Mouse (Mus musculus): ENCODE data around the gene Rps2. TPM values are rescaled to one million over a fixed set of nuclear protein-coding genes. Genes with fewer than 3 reads are reported as not detected.
A peak's percentile ranks its signal among the peaks of the same experiment; 100 is the strongest.

The Rps2 gene
- polyA plus RNA-seq, 1 experiment from 2014 or later, result 856 TPM

DNA sequence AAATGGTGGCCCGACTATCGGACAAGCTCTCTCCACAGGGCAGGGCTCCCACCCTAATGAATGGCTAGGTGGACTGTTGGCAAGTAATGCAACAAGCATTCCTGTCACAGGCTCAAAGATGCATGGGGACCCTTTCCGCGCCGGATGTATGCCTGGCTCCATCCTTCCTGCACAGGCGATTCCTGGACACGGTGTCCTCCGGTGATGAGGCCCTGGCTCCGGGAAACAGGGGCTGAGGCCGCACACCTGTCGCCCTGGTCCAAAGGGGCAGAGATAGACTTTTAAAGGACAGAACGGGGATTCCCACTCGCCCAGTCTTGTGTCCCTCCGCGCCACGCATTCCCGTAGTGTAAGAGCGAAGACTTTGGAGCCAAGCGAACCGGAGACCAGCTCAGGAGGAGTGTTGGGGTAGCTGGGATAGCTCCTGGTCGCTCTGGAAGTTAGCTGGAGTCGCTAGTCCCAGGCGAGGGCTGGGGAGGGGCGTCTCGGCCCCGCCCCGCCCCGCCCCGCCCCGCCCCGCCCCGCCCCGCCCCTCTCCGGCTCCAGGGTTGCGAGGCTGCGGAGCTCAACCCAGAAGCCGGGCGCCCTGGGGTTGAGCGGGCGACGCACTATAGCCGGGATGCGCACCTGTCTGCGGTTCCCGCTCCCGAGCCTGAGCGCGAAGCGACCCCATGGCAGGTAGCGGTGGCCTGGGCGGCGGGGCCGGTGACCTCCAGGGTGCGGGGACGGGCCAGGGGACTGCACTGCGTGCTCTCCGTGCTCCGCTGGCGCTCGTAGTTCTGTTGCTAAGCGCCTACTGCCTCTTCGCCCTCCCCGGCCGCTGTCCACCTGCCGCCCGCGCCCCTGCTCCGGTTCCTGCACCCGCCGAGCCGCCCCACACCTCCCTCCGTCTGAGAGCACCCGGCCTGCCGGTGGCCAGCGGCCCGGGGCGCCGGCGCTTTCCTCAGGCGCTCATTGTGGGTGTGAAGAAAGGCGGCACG, 34.8 kb downstream of the Rps2 start, which contains the start of gene Hs3st6:
Gene Hs3st6 (plus strand): TSS at position 574 of the 980 bp plus-strand sequence.
- ATAC-seq, result peak; percentile 91
- TF ChIP-seq EP300 (IDR thresholded peaks at IDR 0.05; ENCODE audit: low read depth) (no peak), CTCF (IDR thresholded peaks at IDR 0.05; ENCODE audit: low read depth) (no peak)
- H3K9ac ChIP-seq (replicated peaks), result no peak within 1 kb of the TSS
- DNase-seq, result peak; percentile 66
- H3K27me3 ChIP-seq (ENCODE audit: insufficient read depth, low read length), result peaks cover 58% of the 10 kb centered on the region
- H3K9me3 ChIP-seq (ENCODE audit: low read length), result no peaks in the 10 kb centered on the region
- no peak within 1 kb of the TSS for H3K27ac ChIP-seq (ENCODE audit: low read depth)
- no peaks in the 10 kb centered on the region for H3K36me3 ChIP-seq (replicated peaks; ENCODE audit: insufficient read depth, low read length)
- H3K4me2 ChIP-seq (ENCODE audit: low read depth, low read length), result peak within 1 kb of the TSS; percentile 86
- H3K4me1 ChIP-seq (ENCODE audit: insufficient read depth), result peaks cover 14% of the 10 kb centered on the region
- WGBS (ENCODE audit: insufficient replicate concordance), result 1% methylated on average over 55 of the region's 82 CpGs
- H3K4me3 ChIP-seq (ENCODE audit: low read depth, low read length), result peak within 1 kb of the TSS; percentile 54

- WGBS (ENCODE audit: insufficient replicate concordance), result 88% methylated on average over 1 of the region's 1 CpGs
- Histone ChIP-seq H3K27ac (ENCODE audit: low read depth) (no peak overlapping the region), H3K36me3 (replicated peaks; ENCODE audit: insufficient read depth, low read length) (no peaks in the 10 kb centered on the region), H3K9me3 (ENCODE audit: low read length) (no peaks in the 10 kb centered on the region), H3K27me3 (ENCODE audit: insufficient read depth, low read length) (peaks cover 37% of the 10 kb centered on the region), H3K4me1 (ENCODE audit: insufficient read depth) (peaks cover 11% of the 10 kb centered on the region), H3K4me2 (ENCODE audit: low read depth, low read length) (no peak overlapping the region), H3K4me3 (ENCODE audit: low read depth, low read length) (no peak overlapping the region), H3K9ac (replicated peaks) (no peak overlapping the region)
- DNase-seq (no peak), ATAC-seq (no peak)
- TF ChIP-seq EP300 (IDR thresholded peaks at IDR 0.05; ENCODE audit: low read depth), result no peak
- TF ChIP-seq CTCF (IDR thresholded peaks at IDR 0.05; ENCODE audit: low read depth), result no peak
These were observed 39.5 kb downstream of the Rps2 start for GRCm38 (mm10) chr17:24757394-24757793.

DNA sequence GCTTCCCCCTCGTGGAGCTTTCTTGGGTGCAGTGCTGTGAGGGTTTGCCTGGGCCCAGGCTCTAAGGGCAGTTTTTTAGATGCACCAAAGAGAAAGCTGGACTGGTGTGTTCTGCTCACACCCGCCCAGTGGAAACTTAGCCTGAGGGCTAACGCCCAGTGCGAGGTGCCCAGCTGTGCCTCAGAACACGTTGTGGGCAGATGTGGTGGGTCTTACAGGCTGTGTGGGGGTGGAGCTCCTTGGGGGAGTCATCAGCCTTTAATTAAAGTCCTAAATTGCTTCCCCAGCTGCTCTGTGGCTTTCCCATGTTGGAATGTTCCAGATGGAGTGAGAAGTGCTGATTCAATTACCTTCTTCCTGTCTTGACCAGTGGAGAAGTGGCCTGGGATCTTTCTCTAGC, 43.2 kb downstream of the Rps2 start:
- H3K27ac ChIP-seq (ENCODE audit: low read depth), result no peak overlapping the region
- H3K36me3 ChIP-seq (replicated peaks; ENCODE audit: insufficient read depth, low read length), result no peaks in the 10 kb centered on the region
- H3K4me3 ChIP-seq (ENCODE audit: low read depth, low read length), result no peak overlapping the region
- DNase-seq (no peak), ATAC-seq (no peak)
- H3K4me2 ChIP-seq (ENCODE audit: low read depth, low read length), result no peak overlapping the region
- peaks cover 6% of the 10 kb centered on the region; the same call in 1 of the 2 replicates for H3K27me3 ChIP-seq (ENCODE audit: insufficient read depth, low read length)
- 52% methylated on average over 5 of the region's 5 CpGs for WGBS (ENCODE audit: insufficient replicate concordance)
- 0 out of 2 replicates have a peak, but pooled peaks have one; percentile 6 for TF ChIP-seq CTCF (IDR thresholded peaks at IDR 0.05; ENCODE audit: low read depth)
- TF ChIP-seq EP300 (IDR thresholded peaks at IDR 0.05; ENCODE audit: low read depth), result no peak
- H3K4me1 ChIP-seq (ENCODE audit: insufficient read depth), result no peaks in the 10 kb centered on the region
- no peak overlapping the region for H3K9ac ChIP-seq (replicated peaks)
- no peaks in the 10 kb centered on the region for H3K9me3 ChIP-seq (ENCODE audit: low read length)

- DNase-seq (no peak), ATAC-seq (no peak)
- Histone ChIP-seq H3K27ac (ENCODE audit: low read depth) (no peak overlapping the region), H3K27me3 (ENCODE audit: insufficient read depth, low read length) (peaks cover 12% of the 10 kb centered on the region; the same call in 1 of the 2 replicates), H3K9ac (replicated peaks) (no peak overlapping the region), H3K4me3 (ENCODE audit: low read depth, low read length) (no peak overlapping the region), H3K9me3 (ENCODE audit: low read length) (no peaks in the 10 kb centered on the region), H3K4me2 (ENCODE audit: low read depth, low read length) (no peak overlapping the region), H3K36me3 (replicated peaks; ENCODE audit: insufficient read depth, low read length) (no peaks in the 10 kb centered on the region), H3K4me1 (ENCODE audit: insufficient read depth) (no peaks in the 10 kb centered on the region)
- 45% methylated on average over 22 of the region's 22 CpGs for WGBS (ENCODE audit: insufficient replicate concordance)
- TF ChIP-seq CTCF (IDR thresholded peaks at IDR 0.05; ENCODE audit: low read depth) (no peak), EP300 (IDR thresholded peaks at IDR 0.05; ENCODE audit: low read depth) (no peak)
These were observed 47.3 kb downstream of the Rps2 start for GRCm38 (mm10) chr17:24765016-24765905.

GRCm38 (mm10) chr17:24766266-24766875, 48.5 kb downstream of the Rps2 start:
- H3K36me3 ChIP-seq (replicated peaks; ENCODE audit: insufficient read depth, low read length), result no peaks in the 10 kb centered on the region
- no peak overlapping the region for H3K27ac ChIP-seq (ENCODE audit: low read depth)
- WGBS (ENCODE audit: insufficient replicate concordance), result 31% methylated on average over 12 of the region's 12 CpGs
- H3K9me3 ChIP-seq (ENCODE audit: low read length), result no peaks in the 10 kb centered on the region
- no peak overlapping the region for H3K9ac ChIP-seq (replicated peaks)
- TF ChIP-seq EP300 (IDR thresholded peaks at IDR 0.05; ENCODE audit: low read depth) (no peak), CTCF (IDR thresholded peaks at IDR 0.05; ENCODE audit: low read depth) (no peak)
- H3K4me1 ChIP-seq (ENCODE audit: insufficient read depth), result no peaks in the 10 kb centered on the region
- peaks cover 12% of the 10 kb centered on the region; the same call in 1 of the 2 replicates for H3K27me3 ChIP-seq (ENCODE audit: insufficient read depth, low read length)
- no peak overlapping the region for H3K4me3 ChIP-seq (ENCODE audit: low read depth, low read length)
- no peak overlapping the region for H3K4me2 ChIP-seq (ENCODE audit: low read depth, low read length)
- no peak for DNase-seq
- no peak for ATAC-seq

All from liver, postnatal 0 days (tissue).